Mouse (Mus musculus): ENCODE results near the gene Klhl30. TPM values are rescaled to one million over a fixed set of nuclear protein-coding genes. Genes with fewer than 3 reads are reported as not detected.

Gene Klhl30
- 1.0 and 1.5 TPM in 2 replicates for polyA plus RNA-seq (2012; rRNA removed)

- 65% methylated on average over 4 of the region's 4 CpGs for WGBS
- no peak for DNase-seq
- TF ChIP-seq CTCF (conservative IDR thresholded peaks at IDR 0.05; ENCODE audit: insufficient read depth, insufficient read length, low read depth, low read length) (no peak), POLR2A (IDR thresholded peaks at IDR 0.05; ENCODE audit: low read depth, low read length) (no peak)
- Histone ChIP-seq H3K36me3 (ENCODE audit: control insufficient read depth, insufficient read depth, low read length) (no peaks in the 10 kb centered on the region), H3K4me1 (ENCODE audit: control insufficient read depth, insufficient read depth, low read length) (no peaks in the 10 kb centered on the region), H3K27ac (ENCODE audit: insufficient read depth, low read depth, low read length) (no peak within 1 kb of the TSS), H3K27me3 (replicated peaks; ENCODE audit: control insufficient read depth, insufficient read depth, low read length) (no peaks in the 10 kb centered on the region), H3K4me3 (ENCODE audit: insufficient read depth, low read depth, low read length) (no peak within 1 kb of the TSS)
Observed at GRCm38 (mm10) chr1:91350841-91351240, at the start of gene Klhl30. TSS of gene Klhl30 (plus strand) at chr1:91351016.

- H3K4me3 ChIP-seq (ENCODE audit: insufficient read depth, low read depth, low read length), result no peak overlapping the region
- H3K4me1 ChIP-seq (ENCODE audit: control insufficient read depth, insufficient read depth, low read length), result peaks cover 37% of the 10 kb centered on the region
- no peak for TF ChIP-seq CTCF (conservative IDR thresholded peaks at IDR 0.05; ENCODE audit: insufficient read depth, insufficient read length, low read depth, low read length)
- TF ChIP-seq POLR2A (IDR thresholded peaks at IDR 0.05; ENCODE audit: low read depth, low read length), result no peak
- DNase-seq, result peak; percentile 88
- H3K27me3 ChIP-seq (replicated peaks; ENCODE audit: control insufficient read depth, insufficient read depth, low read length), result no peaks in the 10 kb centered on the region
- no peaks in the 10 kb centered on the region; the same call in 1 of the 2 replicates for H3K36me3 ChIP-seq (ENCODE audit: control insufficient read depth, insufficient read depth, low read length)
- WGBS, result 20% methylated on average over 3 of the region's 3 CpGs
- H3K27ac ChIP-seq (ENCODE audit: insufficient read depth, low read depth, low read length), result peak overlapping the region; percentile 96
Observed at GRCm38 (mm10) chr1:91301206-91301920, 49.5 kb upstream of the Klhl30 start.

GRCm38 (mm10) chr1:91302021-91302420, 48.8 kb upstream of the Klhl30 start:
- Histone ChIP-seq H3K27me3 (replicated peaks; ENCODE audit: control insufficient read depth, insufficient read depth, low read length) (no peaks in the 10 kb centered on the region), H3K4me3 (ENCODE audit: insufficient read depth, low read depth, low read length) (no peak overlapping the region), H3K4me1 (ENCODE audit: control insufficient read depth, insufficient read depth, low read length) (peaks cover 37% of the 10 kb centered on the region), H3K36me3 (ENCODE audit: control insufficient read depth, insufficient read depth, low read length) (peaks cover under 1% of the 10 kb centered on the region; the same call in 1 of the 2 replicates), H3K27ac (ENCODE audit: insufficient read depth, low read depth, low read length) (peak overlapping the region; percentile 96)
- TF ChIP-seq CTCF (conservative IDR thresholded peaks at IDR 0.05; ENCODE audit: insufficient read depth, insufficient read length, low read depth, low read length), result no peak
- TF ChIP-seq POLR2A (IDR thresholded peaks at IDR 0.05; ENCODE audit: low read depth, low read length), result no peak
- peak; percentile 40 for DNase-seq
- WGBS, result 43% methylated on average over 3 of the region's 3 CpGs

- H3K4me3 ChIP-seq (ENCODE audit: insufficient read depth, low read depth, low read length), result no peak overlapping the region
- no peak overlapping the region for H3K27ac ChIP-seq (ENCODE audit: insufficient read depth, low read depth, low read length)
- 79% methylated on average over 4 of the region's 4 CpGs for WGBS
- TF ChIP-seq POLR2A (IDR thresholded peaks at IDR 0.05; ENCODE audit: low read depth, low read length) (no peak), CTCF (conservative IDR thresholded peaks at IDR 0.05; ENCODE audit: insufficient read depth, insufficient read length, low read depth, low read length) (no peak)
- peaks cover 32% of the 10 kb centered on the region for H3K4me1 ChIP-seq (ENCODE audit: control insufficient read depth, insufficient read depth, low read length)
- H3K27me3 ChIP-seq (replicated peaks; ENCODE audit: control insufficient read depth, insufficient read depth, low read length), result no peaks in the 10 kb centered on the region
- H3K36me3 ChIP-seq (ENCODE audit: control insufficient read depth, insufficient read depth, low read length), result peaks cover 2% of the 10 kb centered on the region
- no peak for DNase-seq
Observed at GRCm38 (mm10) chr1:91304621-91305020, 46.2 kb upstream of the Klhl30 start.

- H3K27ac ChIP-seq (ENCODE audit: insufficient read depth, low read depth, low read length), result peak overlapping the region; percentile 27; the same call in 1 of the 2 replicates
- peaks cover 2% of the 10 kb centered on the region for H3K36me3 ChIP-seq (ENCODE audit: control insufficient read depth, insufficient read depth, low read length)
- 0 out of 2 replicates have a peak, but pooled peaks cover 3% of the 10 kb centered on the region for H3K4me1 ChIP-seq (ENCODE audit: control insufficient read depth, insufficient read depth, low read length)
- H3K27me3 ChIP-seq (replicated peaks; ENCODE audit: control insufficient read depth, insufficient read depth, low read length), result no peaks in the 10 kb centered on the region
- 74% methylated on average over 13 of the region's 13 CpGs for WGBS
- peak; percentile 57 for DNase-seq
- no peak overlapping the region for H3K4me3 ChIP-seq (ENCODE audit: insufficient read depth, low read depth, low read length)
- TF ChIP-seq CTCF (conservative IDR thresholded peaks at IDR 0.05; ENCODE audit: insufficient read depth, insufficient read length, low read depth, low read length) (no peak), POLR2A (IDR thresholded peaks at IDR 0.05; ENCODE audit: low read depth, low read length) (no peak)
Observed at GRCm38 (mm10) chr1:91309366-91310085, 41.3 kb upstream of the Klhl30 start.

GRCm38 (mm10) chr1:91312273-91312672, 38.5 kb upstream of the Klhl30 start:
- no peaks in the 10 kb centered on the region for H3K27me3 ChIP-seq (replicated peaks; ENCODE audit: control insufficient read depth, insufficient read depth, low read length)
- 74% methylated on average over 4 of the region's 4 CpGs for WGBS
- TF ChIP-seq POLR2A (IDR thresholded peaks at IDR 0.05; ENCODE audit: low read depth, low read length) (no peak), CTCF (conservative IDR thresholded peaks at IDR 0.05; ENCODE audit: insufficient read depth, insufficient read length, low read depth, low read length) (no peak)
- peaks cover 1% of the 10 kb centered on the region for H3K36me3 ChIP-seq (ENCODE audit: control insufficient read depth, insufficient read depth, low read length)
- peak; percentile 56 for DNase-seq
- H3K4me3 ChIP-seq (ENCODE audit: insufficient read depth, low read depth, low read length), result no peak overlapping the region
- 0 out of 2 replicates have a peak, but pooled peaks cover 3% of the 10 kb centered on the region for H3K4me1 ChIP-seq (ENCODE audit: control insufficient read depth, insufficient read depth, low read length)
- H3K27ac ChIP-seq (ENCODE audit: insufficient read depth, low read depth, low read length), result no peak overlapping the region

- Histone ChIP-seq H3K27me3 (replicated peaks; ENCODE audit: control insufficient read depth, insufficient read depth, low read length) (no peaks in the 10 kb centered on the region), H3K36me3 (ENCODE audit: control insufficient read depth, insufficient read depth, low read length) (peaks cover 1% of the 10 kb centered on the region), H3K4me1 (ENCODE audit: control insufficient read depth, insufficient read depth, low read length) (peaks cover 3% of the 10 kb centered on the region; the same call in 1 of the 2 replicates), H3K27ac (ENCODE audit: insufficient read depth, low read depth, low read length) (no peak overlapping the region), H3K4me3 (ENCODE audit: insufficient read depth, low read depth, low read length) (no peak overlapping the region)
- TF ChIP-seq POLR2A (IDR thresholded peaks at IDR 0.05; ENCODE audit: low read depth, low read length) (no peak), CTCF (conservative IDR thresholded peaks at IDR 0.05; ENCODE audit: insufficient read depth, insufficient read length, low read depth, low read length) (no peak)
- no peak for DNase-seq
- 56% methylated on average over 5 of the region's 5 CpGs for WGBS
Observed at GRCm38 (mm10) chr1:91313251-91313650, 37.6 kb upstream of the Klhl30 start.
